Mouse (Mus musculus) intestine, postnatal 0 days (tissue): ENCODE data around the gene Plekhm3. TPM values are rescaled to one million over a fixed set of nuclear protein-coding genes. Genes with fewer than 3 reads are reported as not detected.

Experiments used
- ATAC-seq: fragments of 200-750 bp; cut with Nextera tagmentation; 2 replicates; pipeline ENCODE4 v1.8.0; 2017; ENCODE audit warnings: mild to moderate bottlenecking, moderate TSS enrichment, moderate library complexity
- H3K27ac ChIP-seq: fragments of 300-500 bp; sonication (generic); 2 replicates; pipeline ENCODE4 v1.5.1; 2014; ENCODE audit warnings: mild to moderate bottlenecking, low read depth, low read length, moderate library complexity
- H3K27me3 ChIP-seq: fragments of 300-500 bp; sonication (generic); replicated peaks from 2 replicates; pipeline ENCODE4 v1.6.1; 2014; ENCODE audit warnings: low read length, mixed read lengths; ENCODE audit not compliant: control insufficient read depth, insufficient read depth
- H3K36me3 ChIP-seq: fragments of 300-500 bp; sonication (generic); 2 replicates; pipeline ENCODE4 v1.6.1; 2014; ENCODE audit warnings: mild to moderate bottlenecking, moderate library complexity; ENCODE audit not compliant: control insufficient read depth, insufficient read depth
- H3K4me1 ChIP-seq: fragments of 300-500 bp; sonication (generic); replicated peaks from 2 replicates; pipeline ENCODE4 v1.6.1; 2014; ENCODE audit warnings: antibody characterized with exemption, low read length, mixed read lengths; ENCODE audit not compliant: control insufficient read depth, insufficient read depth
- H3K4me2 ChIP-seq: fragments of 300-500 bp; sonication (generic); replicated peaks from 2 replicates; pipeline ENCODE4 v1.6.1; 2014; ENCODE audit warnings: low read depth, mild to moderate bottlenecking, moderate library complexity
- H3K4me3 ChIP-seq: fragments of 300-500 bp; sonication (generic); 2 replicates; pipeline ENCODE4 v1.5.1; 2014; ENCODE audit warnings: low read depth, low read length
- H3K9ac ChIP-seq: fragments of 300-500 bp; sonication (generic); 2 replicates; pipeline ENCODE4 v1.6.1; 2014; ENCODE audit warnings: mild to moderate bottlenecking, low read depth, low read length
- H3K9me3 ChIP-seq: fragments of 300-500 bp; sonication (generic); 2 replicates; pipeline ENCODE4 v1.6.1; 2016; ENCODE audit warnings: mixed run types; ENCODE audit not compliant: control insufficient read depth
- CTCF ChIP-seq: sonication (generic); IDR thresholded peaks from 2 replicates; pipeline ENCODE4 v1.5.1; 2016; ENCODE audit warnings: low read depth, mild to moderate bottlenecking, control low read depth, antibody characterized with exemption, moderate library complexity
- WGBS: fragments of 180-500 bp; shearing (Covaris S2); extraction: QIAGEN DNeasy Blood & Tissue Kit; methylation state at CpG from one replicate; pipeline ENCODE4 v1.1.7; 2014; 5-methylcytosine and 5-hydroxymethylcytosine counted together
- polyA plus RNA-seq: library from polyadenylated mRNA; unstranded; fragments of >200 nt; fragmentation: Nextera tagmentation; extraction: Ambion mirVana; gene quantifications from 2 replicates; pipeline ENCODE4 v1.2.1, GENCODE M21; 2015

The Plekhm3 gene
- polyA plus RNA-seq, 1 experiment from 2014 or later: 1.5 TPM

DNA sequence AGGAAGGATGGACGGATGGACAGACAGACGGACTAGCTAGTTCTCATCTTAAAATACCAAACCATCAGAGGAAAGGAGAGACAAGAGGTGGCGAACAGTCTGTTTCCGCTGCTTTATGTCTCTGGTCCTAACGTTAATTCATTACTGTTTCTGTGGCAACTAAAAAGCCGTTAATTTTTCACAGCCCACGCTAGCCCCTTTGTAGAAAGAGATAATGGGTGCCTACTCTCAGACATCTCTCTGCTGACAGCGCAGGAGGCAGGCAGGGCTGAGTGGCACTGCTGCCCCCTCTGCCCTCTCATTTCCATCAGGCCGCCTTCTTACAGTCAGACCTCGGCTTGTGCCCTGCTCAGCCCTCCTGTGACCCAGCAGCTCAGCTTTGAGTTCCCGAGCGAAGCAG, 32.3 kb downstream of the Plekhm3 start:
- no peaks in the 10 kb centered on the region for H3K4me1 ChIP-seq
- TF ChIP-seq CTCF: no peak
- no peak overlapping the region for H3K4me2 ChIP-seq
- 88% methylated on average over 12 of the region's 12 CpGs for WGBS
- H3K27ac ChIP-seq: no peak overlapping the region
- no peak overlapping the region for H3K9ac ChIP-seq
- ATAC-seq: no peak
- H3K4me3 ChIP-seq: no peak overlapping the region
- H3K27me3 ChIP-seq: no peaks in the 10 kb centered on the region
- peaks cover 3% of the 10 kb centered on the region; the same call in 1 of the 2 replicates for H3K36me3 ChIP-seq
- H3K9me3 ChIP-seq: no peaks in the 10 kb centered on the region

DNA sequence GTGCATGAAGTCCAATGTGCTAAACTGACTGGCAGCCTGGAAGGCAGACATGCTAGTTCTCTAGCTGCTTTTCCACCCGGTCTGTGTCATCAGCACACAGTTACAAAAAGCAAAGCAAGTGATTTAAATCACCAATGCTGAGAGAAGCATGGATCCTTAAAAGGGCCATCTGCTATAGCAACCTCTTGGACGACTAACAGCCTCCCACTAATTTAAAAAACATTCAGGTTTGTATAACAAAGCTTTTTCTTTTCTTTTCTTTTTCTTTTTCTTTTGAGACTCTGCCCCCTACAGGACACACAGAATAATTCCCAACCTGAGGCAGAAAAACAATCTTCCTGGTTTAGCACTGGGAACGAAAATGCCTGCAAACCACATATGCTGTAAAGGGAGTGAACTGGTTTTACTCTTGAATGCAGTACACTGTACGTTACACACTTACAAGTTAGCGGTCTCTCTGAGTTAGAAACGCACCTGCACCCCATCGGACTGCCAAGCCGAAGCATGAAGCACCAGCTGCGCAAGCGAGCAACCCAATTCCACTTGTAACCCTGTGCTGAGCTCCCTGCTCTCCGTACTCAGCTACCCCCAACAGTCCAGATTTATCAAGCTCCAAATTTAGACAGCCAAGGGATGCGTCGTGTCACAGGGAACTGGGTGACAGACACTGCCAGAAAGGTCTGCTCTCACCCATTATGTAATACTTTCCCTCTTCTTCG, 37.7 kb downstream of the Plekhm3 start:
- Histone ChIP-seq H3K27me3 (no peaks in the 10 kb centered on the region), H3K27ac (no peak overlapping the region), H3K9ac (no peak overlapping the region), H3K36me3 (peaks cover 3% of the 10 kb centered on the region; the same call in 1 of the 2 replicates), H3K9me3 (no peaks in the 10 kb centered on the region), H3K4me3 (no peak overlapping the region), H3K4me2 (no peak overlapping the region; the same call in 1 of the 2 replicates), H3K4me1 (no peaks in the 10 kb centered on the region; the same call in 1 of the 2 replicates)
- peak; percentile 75 for TF ChIP-seq CTCF
- 51% methylated on average over 14 of the region's 14 CpGs for WGBS
- no peak for ATAC-seq

DNA sequence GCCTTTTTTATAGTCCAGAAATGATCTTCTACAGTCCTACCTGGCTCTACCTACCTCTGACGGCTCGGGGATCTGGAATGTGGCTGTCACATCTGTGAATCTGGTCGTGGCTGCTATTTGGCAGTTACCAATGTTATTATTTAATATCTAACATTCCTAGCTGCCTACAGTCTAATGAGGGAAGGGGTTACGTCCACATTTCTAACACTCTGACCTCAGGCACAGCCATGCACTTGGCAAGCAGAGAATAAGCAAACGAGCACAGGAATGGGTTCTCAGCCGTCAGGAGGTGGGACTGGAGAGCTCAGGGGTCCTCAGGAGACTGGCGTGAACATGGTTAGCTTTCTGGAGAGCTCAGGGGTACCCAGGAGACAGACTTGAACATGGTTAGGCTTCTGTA, 38.7 kb downstream of the Plekhm3 start:
- no peaks in the 10 kb centered on the region for H3K9me3 ChIP-seq
- no peak overlapping the region for H3K9ac ChIP-seq
- H3K4me3 ChIP-seq: no peak overlapping the region
- H3K4me2 ChIP-seq: no peak overlapping the region
- TF ChIP-seq CTCF: no peak
- peaks cover 3% of the 10 kb centered on the region; the same call in 1 of the 2 replicates for H3K36me3 ChIP-seq
- no peak for ATAC-seq
- WGBS: 83% methylated on average over 7 of the region's 7 CpGs
- no peak overlapping the region for H3K27ac ChIP-seq
- no peaks in the 10 kb centered on the region; the same call in 1 of the 2 replicates for H3K4me1 ChIP-seq
- no peaks in the 10 kb centered on the region for H3K27me3 ChIP-seq

DNA sequence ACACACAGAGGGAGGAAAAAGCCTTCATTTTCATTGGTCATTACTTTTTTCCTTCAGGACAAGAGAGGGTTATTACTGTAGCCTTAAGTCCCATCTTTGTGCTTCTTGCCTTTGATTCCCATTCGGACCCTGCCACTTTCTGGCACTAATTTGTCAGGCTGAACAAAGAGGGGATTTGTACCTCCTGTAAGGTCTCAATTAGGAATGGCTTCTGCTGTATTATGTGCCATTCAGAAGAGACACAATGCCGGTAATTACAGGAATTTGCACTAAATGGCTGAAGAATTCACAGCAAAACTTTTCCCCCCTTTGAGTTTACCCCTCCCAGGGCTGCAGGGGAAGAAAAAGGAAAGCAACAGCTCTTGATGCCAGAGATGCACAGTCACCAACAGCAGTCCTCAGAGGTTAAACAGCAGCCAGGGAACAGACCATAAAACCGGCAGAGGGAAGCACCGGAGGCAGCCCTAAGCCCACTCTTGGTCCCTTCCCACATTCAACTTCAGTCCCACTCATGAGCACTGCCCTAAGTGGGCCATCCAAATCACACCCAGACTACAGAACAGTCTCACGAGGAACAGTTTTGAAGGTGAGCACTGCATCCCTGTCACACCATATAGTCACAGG, 39.6 kb downstream of the Plekhm3 start:
- WGBS: 65% methylated on average over 5 of the region's 5 CpGs
- Histone ChIP-seq H3K4me3 (no peak overlapping the region), H3K4me2 (no peak overlapping the region), H3K36me3 (peaks cover 3% of the 10 kb centered on the region; the same call in 1 of the 2 replicates), H3K4me1 (no peaks in the 10 kb centered on the region; the same call in 1 of the 2 replicates), H3K9ac (0 out of 2 replicates have a peak overlapping the region, but pooled peaks have one; percentile 7), H3K9me3 (no peaks in the 10 kb centered on the region), H3K27me3 (no peaks in the 10 kb centered on the region), H3K27ac (no peak overlapping the region)
- ATAC-seq: no peak
- TF ChIP-seq CTCF: no peak

DNA sequence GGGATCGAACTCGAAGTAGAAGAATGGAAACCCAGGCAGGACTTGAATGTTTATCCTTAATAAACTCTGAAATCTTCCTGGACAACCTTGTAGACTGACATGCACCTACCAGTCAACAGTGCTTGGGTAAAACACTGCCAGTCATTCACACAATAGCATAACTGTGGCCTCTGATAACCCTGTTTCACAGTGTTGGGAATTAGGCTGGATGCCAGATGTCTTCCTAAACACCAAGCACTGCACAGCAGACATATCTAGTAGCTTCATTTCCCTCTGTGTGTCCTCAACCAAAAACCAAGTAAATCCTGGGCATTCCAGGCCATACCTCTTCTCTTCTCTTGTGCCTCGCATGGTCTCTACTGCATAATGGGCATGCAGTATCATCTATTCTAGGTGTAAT, 42.3 kb downstream of the Plekhm3 start:
- Histone ChIP-seq H3K4me1 (no peaks in the 10 kb centered on the region; the same call in 1 of the 2 replicates), H3K4me3 (no peak overlapping the region), H3K27me3 (no peaks in the 10 kb centered on the region), H3K9me3 (no peaks in the 10 kb centered on the region), H3K36me3 (no peaks in the 10 kb centered on the region), H3K4me2 (no peak overlapping the region), H3K27ac (no peak overlapping the region), H3K9ac (no peak overlapping the region)
- no peak for TF ChIP-seq CTCF
- 82% methylated on average over 3 of the region's 3 CpGs for WGBS
- ATAC-seq: no peak

DNA sequence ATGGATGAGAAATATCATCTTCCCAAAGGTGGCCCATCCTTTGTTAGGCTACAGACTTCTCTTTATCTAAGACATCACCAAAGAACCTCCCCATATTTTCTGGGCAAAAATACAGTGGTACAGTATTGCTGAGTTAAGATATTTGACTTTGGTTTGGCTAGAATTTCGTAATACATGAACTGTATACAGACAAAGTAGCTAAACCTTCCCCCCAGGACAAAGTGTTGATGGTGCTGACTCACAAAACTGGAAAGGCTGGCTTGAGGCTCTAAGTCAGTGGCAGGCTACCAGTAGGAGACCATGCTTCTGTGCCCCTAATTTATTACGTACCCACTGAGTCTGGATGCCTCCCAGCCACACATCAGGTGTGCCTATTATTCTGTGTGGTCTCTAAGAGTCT, 48.9 kb downstream of the Plekhm3 start:
- Histone ChIP-seq H3K27ac (no peak overlapping the region), H3K27me3 (no peaks in the 10 kb centered on the region), H3K36me3 (no peaks in the 10 kb centered on the region), H3K4me2 (no peak overlapping the region), H3K9me3 (no peaks in the 10 kb centered on the region), H3K9ac (no peak overlapping the region), H3K4me3 (no peak overlapping the region), H3K4me1 (no peaks in the 10 kb centered on the region)
- no peak for TF ChIP-seq CTCF
- WGBS: 77% methylated on average over 2 of the region's 2 CpGs
- ATAC-seq: no peak
